Mouse (Mus musculus) ovary, postnatal 10 days (tissue): Measurements from ENCODE around the gene Ppil4.

ENCODE experiments used
- DNase-seq: peaks from one replicate; pipeline ENCODE4 v3.0.0; 2022; ENCODE audit warnings: low spot score

Gene Ppil4

DNA sequence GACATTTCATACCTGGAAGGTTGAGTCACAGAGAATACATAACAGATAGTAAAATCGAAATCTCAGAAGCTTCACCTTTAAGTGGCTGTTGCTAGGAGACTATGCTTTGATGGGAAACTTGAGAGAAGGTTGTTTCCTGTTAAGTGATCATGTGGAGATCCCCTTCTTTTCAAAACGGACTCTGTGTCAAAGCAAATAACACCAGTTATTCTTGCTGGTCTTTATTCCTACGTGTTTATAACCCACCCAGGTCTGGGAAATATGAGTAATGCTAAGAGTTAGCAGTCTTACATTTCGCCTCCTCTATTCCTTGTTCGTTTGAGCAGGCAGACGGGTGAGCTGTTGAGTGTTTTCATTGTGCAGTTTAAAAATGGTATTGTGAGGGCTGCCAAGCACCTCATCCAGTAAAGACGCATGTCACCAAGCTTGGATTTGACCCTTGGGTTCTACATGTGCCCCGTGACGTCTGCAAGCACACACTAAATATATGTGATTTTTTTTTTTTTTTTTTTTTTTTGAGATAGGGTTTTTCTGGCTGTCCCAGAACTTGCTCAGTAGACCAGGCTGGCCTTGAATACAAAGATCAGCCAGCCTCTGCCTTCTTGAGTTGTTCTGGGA, 32.1 kb downstream of the Ppil4 start:
- no peak for DNase-seq

DNA sequence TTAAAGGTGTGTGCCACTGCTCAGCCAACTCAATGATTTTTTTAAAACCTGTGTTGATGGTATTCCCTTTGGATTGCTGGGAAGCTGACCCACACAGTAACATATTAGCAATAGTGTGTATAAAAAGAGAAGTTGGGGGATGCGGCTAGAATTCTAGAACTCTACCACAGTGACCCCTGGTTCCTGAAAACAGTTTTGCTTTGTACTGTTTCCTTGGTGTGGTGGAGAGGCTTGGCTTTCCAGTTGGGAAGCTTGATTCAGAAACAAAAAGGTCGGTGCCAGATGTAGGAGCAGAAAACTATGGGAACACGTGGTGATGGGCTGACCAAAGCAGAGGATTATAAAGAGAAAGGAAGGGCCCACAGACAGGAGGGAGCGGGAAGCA, 32.6 kb downstream of the Ppil4 start:
- DNase-seq: no peak

DNA sequence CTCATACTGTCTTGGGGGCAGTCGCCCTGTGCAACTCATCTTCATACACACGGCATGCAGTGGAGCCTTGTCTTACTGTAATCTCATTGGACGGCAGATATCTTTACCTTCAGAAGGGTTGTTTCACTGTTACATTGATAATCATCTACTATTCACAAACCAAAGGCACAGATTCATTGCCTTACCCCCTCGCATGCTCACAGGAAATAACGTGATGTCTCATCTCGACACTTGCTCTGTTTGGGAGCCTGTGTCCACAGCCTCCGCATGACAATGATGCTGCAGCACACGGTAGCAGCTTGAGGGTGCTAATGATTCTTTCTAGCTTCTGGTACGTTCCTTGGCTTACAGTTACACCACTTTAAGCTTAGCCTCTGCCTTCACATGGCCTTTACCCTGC, 33.4 kb downstream of the Ppil4 start:
- no peak for DNase-seq

DNA sequence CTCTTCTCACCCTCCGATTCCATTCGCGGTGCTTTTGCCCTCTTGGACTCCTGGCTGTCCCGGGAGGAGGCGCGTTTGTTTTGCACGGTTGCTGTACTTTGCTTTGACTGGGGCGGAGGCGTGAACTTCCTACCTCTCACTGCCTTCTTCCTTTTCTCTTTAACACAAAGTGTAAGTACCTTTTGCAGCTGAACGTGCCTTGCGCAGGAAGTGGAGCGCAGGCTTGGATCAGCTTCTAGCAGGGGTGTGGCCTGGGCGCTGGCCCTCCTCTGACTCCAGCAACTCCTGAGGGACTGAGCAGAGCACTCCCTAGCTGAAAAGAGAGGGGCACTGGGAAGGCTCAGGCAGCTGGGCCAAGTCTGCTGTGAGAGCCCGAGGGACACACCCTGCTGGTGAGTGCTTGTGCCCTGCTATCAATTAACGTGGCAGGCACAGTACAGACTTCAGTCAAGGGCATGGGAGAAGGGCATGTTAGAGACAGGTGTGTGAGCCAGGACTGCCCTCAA, 39.5 kb downstream of the Ppil4 start, which contains the start of gene Zc3h12d:
Zc3h12d (plus strand) TSS at position 300 of the 506 bp plus-strand sequence.
- DNase-seq: no peak

DNA sequence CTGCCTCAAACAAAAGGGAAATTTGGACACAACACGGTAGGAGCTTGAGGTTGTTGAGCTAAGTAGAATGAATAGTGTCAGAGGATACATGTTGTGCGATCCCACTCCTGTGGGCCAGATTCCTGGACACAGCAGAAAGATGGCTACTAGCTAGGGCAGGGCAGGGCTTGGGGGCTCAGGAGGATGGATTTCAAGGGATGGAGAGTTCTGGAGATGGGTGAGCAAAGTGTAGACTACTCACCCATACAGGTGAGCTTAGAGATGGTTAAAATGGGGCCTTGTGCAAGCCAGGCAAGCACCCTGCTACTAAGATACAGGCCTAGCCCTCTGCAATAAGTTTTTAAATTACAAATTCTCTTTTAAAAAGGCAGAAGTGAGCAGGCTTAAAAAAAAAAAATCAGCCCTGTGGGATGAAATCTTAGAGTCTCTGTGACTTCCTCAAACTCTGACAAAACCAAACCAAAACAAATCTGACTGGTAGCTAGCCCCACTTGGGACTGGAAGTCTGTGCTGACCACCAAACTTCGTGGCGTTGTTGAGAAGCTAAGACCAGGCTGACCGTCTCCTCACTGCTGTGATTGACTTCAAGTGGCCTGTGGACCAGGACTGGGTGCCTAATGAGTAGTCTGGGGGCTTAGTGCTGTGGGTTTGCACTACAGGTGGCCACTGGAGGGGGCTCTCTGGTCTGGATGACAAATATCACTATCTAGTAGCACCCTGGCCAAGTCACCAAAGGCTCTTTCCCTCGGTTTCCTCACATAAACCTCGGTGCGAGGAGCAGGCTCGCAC, 40.9 kb downstream of the Ppil4 start:
- no peak for DNase-seq

DNA sequence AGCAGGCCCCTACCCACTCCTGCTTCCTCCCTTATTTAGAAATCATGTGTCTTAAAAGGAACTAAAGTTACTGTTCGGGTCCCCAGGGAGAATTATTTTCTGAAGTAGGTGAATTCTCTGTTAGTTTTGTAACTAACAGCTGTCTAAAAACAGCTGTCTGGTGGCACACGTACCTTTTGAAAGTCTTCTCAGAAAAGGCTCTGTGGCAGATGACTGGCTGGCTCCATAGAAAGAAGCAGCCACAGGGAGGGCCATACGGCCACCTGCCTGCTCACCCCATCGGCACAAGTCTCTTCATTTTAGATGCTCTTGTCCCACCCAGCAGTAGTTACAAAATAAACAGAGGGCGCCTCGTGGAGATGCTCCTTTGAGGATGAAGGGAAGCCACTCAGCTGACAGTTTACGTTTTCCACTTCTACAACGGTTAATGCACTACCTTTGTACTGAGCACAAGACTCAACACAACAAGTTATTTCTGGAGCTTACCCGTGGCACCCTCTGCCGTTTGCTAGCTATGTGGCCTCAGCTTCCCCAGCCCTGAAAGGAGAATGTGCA, 42.1 kb downstream of the Ppil4 start:
- DNase-seq: no peak

DNA sequence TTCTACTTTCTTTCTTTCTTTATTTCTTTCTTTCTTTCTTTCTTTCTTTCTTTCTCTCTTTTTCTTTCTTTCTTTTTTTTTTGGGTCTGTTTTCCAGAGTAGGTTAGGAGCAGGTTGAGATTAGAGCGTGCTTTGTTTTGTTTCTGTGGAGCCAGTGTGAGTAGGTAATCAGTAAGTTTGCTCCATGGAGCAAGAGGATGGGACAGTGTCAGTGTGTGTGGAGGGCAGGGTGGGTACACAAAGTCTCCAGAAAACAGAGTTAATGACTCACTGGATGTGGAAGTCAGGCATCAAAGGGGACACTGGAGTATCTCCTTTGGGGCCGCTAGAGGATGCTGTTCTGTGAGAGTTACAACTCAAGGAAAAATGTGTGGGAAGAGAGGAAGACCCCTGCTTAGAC, 44.2 kb downstream of the Ppil4 start:
- DNase-seq: no peak

DNA sequence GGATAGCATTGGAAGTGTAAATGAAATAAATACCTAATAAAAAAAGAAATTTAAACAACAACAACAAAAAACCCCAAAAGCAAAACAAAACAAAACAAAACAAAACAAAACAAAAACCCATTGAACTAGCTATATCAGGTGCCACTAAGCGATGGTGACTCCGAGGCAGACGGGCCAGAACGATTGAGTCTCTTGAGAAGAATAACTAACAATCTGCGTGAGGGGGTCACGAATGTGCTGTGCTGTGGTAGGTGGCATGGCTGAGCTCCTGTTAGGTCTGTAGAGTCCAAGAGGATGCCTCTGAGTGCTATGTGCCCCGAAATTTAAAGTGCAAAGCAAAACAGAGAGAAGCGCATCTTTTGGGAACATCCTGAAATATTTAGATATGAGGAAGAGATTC, 44.8 kb downstream of the Ppil4 start:
- DNase-seq: no peak

DNA sequence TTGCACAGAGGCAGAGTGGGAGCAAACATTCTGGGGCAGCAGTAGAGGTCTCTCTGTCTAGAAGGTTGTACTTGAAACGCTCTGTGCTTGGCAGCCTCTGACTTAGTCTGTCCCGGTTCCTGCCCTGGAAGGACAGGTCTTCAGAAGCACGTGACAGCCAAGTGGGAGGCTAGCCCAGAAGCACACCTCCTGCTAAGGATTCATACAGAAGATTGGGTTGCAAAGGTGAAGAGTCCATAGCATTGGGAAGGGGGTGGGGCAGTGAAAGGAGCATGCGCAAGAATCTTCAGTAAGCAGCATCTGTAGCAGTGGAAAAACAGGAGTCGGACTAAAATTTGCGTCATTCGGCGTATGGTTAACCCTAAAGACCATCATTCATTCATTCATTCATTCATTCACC, 45.3 kb downstream of the Ppil4 start:
- no peak for DNase-seq

DNA sequence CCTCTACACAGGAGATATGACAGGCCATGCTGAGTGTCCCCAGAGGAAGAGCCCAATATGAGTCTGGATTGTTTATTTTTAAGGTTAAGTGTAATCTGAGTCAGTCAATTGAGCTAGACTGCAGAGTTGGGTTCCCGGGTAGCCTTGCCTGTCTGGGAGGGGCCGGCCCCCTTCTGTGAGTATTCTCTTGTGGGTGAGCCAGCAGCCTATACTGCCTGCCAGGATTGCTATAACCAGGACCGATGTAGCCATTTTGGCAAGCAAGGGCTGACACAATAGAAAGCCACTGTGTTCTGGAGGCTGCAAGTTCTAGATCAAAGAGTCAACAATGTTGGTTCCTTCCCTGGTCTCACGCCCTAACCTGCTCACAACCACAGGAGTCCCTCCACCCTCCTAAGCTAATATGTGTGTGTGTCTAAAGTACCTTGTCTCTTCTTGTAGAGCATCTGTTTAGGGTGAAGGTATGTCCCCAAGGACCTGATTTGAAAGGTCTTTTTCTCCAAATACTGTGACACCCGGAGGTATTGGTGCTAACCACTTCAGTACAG, 46.3 kb downstream of the Ppil4 start:
- DNase-seq: no peak

DNA sequence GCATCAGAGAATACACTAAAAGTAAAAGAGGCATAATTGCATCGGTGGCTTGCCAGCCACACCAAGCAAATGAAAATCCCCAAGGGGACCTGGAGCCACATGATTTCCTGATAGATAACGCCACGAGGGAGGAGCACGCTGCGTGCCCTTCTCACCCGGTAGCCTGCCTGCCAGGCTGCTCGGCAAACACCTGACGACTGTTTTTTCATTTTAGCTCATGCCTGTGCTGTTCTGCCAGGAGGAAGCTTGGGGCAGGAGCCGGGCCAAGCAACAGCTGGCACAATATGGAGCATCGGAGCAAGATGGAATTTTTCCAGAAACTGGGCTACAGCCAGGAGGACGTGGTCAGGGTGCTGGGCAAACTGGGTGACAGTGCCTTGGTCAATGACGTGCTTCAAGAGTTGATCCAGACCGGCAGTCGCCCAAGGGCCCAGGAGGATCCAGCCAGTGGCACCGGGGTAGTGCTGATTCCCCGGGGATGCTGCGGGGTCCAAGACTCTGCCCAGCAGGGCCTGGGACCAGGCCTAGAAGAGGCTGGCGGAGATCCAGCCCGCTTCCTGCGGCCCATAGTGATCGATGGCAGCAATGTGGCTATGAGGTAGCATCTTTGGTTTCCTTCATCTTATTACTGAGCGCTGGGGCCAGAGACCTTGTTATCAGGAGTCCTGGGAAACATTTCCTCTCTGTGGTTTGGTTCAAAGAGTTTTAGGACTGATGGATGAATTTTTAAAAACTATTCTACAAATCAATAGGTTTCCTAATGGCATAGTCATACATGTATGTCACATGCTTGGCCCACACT, 47.1 kb downstream of the Ppil4 start:
- no peak for DNase-seq

DNA sequence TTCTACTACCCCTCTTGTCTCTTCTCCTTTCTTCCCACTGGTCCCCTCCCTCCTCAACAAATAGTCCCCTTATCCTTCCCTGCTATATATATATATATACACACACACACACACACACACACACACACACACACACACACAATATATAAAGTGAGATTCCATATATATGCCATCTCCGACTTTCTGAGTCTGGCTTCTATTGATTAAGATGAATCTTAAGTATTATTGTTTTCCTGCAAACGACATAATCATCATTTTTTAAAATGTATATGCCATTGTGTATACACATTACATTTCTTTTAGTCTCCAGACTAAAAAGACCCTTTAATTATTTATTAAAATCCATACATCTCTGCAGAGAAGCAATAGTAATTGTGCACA, 47.7 kb downstream of the Ppil4 start:
- no peak for DNase-seq

DNA sequence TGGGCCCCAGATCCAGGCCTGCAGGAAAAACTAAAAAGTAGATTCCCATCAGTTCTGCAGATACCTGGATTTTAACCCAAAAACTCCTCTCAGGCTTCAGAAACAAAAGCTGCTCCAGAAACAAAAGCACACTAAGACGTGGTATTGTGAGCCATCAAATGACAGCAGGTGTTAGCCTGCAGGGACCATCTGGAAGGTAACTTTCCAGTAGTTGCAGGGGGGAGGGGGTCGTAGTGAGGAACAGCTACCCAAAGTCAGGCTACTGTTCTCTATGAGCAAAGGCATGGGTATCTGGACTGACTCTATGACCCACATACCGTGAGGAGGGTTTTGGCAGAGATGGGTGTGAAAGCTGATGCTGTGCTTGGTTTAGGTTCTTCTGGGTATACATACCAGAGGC, 48.1 kb downstream of the Ppil4 start:
- no peak for DNase-seq

DNA sequence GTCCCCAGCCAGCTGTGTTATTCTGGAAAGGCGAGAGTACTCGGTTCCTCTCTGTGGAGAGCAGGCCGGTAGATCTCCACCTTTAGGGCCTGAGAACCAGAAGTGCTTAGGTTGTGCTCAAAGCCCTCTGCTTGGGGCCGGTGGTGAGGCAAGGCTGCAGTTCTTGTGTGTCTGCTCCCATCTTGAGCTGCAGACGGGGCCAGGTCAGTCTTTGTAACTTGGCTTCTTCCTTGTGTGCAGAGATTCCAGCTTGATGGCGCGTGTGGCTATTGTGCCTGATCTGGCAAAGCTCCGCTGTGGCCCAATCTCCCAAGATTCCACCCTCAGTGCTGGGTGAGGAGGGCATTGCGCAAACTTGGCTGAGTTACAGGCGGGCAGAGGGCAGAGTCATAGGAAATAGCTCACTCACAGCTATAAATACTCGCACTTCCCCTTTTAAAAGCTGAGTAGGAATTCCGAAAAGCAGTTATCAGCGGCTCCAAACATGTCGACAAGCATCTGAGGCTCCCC, 48.9 kb downstream of the Ppil4 start:
- no peak for DNase-seq

DNA sequence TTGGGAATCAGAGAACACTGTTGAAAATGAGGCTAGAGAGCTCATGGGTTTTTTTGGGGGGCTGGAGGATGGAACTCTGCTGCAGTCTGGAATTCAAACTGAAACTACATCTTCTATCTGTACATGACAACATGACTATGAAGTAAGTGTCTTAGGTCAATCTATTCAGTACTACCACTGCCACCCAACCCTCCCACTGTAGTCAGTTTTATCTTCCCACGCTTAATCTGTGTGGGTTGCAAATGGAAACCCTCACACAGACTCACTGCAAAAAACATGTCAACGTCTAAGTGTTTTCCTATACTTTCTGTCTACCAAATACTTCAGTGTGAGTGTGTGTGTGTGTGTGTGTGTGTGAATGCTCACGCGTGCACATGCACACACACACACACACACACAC, 50.5 kb downstream of the Ppil4 start:
- no peak for DNase-seq

DNA sequence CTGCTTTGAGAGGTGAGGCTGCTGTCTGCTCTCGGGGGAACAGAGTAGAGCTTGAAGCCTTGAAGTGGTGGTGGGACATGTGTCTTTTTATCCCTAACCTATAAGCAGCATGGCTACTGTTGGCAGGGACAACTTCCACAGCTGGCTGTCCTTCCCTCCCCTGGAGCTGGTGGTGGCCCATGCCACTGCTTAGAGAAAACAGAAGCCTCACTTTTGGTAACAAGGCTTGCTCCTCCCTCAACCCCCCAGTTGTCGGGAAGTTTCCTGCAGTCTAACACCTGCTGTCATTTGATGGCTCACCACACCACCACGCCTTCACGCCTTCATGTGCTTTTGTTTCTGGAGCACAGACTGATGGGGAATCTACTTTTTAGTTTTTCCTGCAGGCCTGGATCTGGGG, 51.5 kb downstream of the Ppil4 start:
- no peak for DNase-seq

DNA sequence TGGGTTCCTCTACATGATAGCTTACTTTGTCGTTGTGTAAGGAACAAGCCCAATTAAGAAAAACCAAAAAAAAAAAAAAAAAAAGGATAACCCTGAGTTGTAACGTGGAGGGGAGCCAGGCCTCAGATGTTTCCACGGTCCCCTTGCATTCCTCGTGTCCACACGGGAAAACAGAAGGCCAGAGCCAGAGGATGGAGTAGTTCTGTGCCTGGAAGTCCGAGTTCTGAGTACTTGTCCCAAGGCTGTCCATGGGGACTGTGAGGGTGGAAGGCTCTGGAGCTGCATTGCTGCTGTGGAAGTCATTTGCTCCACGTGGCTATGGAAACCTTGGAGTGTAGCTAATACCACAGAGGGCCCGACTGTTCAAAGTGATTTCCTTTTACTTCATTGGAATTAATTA, 52.4 kb downstream of the Ppil4 start:
- no peak for DNase-seq

DNA sequence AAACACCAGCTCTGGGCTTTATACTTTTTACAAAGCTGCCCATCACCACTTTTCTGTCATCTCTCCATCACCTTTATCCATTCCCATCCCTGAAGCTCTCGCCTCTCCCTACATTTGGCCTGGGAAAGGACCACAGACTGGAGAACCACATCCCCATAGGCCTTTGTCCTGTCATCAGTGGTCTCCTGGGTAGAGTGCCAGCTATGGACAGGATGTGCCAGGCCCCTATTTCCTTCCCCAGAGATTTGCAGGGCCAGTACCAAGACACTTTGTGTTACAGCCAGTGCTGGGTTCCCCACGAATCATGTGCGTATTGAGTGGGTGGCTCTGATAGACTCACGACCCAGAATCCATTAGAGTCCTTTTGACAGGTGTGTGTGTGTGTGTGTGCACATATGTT, 53.3 kb downstream of the Ppil4 start:
- no peak for DNase-seq

DNA sequence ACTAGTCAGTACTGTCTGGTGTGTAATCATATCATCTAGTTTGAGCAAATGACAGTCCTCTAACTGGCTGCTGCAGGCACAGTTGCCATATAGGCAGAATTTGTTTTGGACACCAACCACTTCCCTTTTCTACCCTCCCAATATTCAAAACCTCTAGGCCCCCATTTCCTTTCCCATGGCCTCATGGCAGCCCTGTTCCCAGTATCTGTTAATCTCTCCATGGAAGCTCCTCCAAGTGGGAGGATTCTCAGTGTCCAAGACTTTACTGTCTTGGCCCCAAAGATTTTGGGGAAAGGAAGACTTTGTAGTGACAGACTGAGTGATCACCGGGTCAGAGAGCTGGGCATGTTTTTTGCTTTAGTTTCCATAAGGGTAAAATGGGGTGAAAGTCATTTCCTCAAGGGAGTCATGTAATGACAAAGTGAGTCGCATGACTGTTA, 54.5 kb downstream of the Ppil4 start:
- no peak for DNase-seq

DNA sequence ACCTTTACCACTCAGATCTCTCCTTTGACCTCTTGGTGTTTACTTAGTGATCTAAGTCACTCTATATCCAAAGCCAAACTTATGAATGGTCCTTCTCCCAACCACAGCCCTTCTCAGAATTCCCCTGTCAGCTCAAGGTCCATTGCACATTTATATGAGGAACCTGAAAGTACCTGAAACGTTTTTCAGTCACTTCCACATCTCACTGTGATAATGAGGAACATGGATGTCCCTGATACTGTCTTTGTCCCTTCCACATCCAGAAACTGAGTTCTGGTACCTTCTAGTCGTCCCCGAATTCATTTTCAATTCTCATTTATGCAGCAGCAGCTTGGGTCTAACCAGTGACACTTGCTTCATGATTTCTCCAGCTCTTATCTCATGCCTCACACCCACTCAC, 59.2 kb downstream of the Ppil4 start:
- DNase-seq: no peak

DNA sequence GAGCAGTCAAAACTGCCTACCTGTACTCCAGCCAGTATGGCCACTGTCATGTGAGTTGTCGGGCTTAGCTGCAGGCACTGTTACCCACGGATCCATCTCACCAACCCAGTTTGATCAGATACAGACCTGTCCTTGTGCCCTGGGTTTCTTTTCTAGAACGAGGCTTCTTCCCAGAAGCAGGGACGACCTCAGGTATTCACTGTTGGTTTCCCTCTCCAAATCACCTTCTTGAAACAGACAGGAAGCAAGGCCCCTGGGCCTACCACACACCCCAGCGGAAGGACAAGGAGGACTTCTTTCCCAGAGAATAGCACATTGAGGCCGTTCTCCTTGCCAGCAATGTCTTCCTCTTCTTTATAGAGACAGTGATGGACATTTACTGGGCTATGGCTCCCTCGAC, 67.8 kb downstream of the Ppil4 start:
- DNase-seq: no peak
